Mouse (Mus musculus) forelimb bud, embryonic 11.5 days (tissue): ENCODE data around the gene Acan.
A peak's percentile ranks its signal among the peaks of the same experiment; 100 is the strongest.

Experiments
- DNase-seq: peaks from one replicate; pipeline ENCODE4 v3.0.0-alpha.2; 2012; ENCODE audit warnings: low read depth, low spot score

The Acan gene

DNA sequence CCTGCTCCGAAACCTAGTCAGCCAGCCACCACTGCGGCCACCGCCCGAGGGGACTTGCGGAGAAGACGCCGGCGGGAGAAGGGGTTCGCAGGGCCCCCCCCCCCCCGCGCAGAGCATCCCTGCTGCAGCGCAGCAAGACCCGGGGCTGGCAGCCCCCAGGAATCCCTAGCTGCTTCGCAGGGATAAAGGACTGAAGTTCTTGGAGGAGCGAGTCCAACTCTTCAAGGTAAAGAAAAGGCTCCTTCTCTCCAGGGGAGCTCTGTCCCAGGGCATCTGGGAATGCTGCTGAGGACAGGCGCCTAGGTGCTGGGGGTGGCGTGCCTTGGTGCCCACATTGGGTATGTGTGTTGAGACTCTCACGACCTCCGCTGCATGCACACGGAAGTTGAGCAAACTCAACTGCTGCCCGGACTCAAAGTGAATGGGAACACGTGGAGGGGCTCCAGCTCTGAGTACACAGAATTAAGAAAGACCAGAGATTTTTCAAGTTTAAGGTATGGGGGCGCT is at the start of gene Acan:
Gene Acan (plus strand): TSS at position 101 of the 507 bp plus-strand sequence.
- peak; percentile 13 for DNase-seq

DNA sequence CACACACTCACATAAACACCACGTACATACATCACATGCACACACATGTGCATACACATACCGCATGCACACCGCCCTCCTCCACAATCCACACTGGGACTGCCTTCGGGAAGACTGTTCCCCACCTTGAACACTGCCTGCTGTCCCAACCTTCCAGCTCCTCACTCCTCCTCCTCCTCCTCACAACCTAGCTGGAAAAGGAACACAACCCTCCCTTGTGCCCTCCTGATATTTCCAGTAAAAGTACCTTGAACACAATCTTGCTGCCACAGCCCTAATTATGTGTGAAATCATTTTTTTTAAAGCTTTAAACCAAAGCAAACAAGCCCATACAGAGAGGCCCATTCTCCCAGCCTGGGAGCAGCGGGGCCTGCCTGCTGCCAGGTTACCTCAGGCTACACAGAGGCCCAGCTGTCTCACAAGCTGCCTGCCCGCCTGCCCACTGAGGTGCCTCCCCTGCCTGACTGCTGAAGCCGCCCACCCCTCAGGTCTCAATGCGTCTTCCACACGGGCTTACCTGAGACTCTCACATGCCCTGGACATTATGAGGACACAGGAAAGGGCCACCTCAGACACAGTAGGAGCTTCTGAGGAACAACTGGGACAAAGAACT is 31.9 kb upstream of the Acan start:
- no peak for DNase-seq

DNA sequence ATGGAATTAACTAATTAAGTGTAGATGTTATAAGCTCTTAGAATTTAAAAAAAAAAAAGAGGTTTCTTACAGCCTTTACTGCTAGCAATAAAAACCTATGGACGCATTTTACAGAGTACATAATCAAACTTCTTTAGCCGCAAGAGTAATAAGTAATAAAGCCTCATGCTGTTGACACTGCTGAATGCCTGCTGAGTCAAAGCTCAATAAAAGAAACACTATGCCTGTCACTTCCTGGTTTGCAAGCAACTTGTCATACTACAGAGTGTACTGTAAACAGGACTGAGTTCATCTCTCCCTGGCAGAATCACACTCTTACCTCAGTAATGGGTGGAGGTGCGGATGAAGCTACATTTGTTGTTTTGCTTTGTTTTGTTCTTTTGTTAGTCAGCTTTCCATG is 24.1 kb upstream of the Acan start:
- no peak for DNase-seq

DNA sequence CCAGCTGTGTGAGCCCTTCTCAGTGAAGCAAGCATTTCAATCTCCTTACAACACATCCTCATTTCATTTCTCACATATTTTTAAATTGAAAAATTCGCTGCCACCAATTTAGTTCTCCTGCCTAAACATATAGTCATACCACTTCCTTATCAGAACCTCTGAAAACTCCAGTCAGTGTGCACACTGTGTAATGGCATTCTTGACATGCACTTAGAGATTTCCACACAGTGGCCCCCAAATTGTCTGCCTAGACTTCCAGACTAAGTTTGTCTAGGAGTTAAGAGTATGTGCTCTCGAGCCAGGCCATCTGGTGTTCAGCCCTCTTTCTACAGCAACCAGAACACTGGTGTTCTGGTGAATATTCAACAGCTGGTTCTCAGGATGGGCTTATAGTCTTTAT is 19.5 kb upstream of the Acan start:
- no peak for DNase-seq

DNA sequence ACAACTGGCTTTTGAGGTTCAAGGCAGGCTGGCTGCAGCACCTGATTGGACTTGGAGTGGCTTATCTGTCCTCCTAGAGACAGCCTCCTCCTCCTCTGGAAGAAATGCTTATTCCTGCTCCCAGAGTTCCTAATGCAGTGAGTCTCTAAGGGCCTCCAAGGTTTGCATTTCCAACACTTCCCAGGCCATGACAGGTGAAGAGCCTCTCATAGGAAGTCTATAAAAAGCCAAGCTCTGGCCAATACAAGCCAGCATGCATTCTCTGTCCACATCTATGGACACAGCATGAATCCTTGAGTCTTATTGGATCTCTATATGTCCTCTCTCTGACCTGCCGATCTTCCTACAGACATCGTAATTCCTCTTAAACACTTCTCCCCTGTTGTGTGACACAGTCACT is 18.8 kb upstream of the Acan start:
- no peak for DNase-seq

DNA sequence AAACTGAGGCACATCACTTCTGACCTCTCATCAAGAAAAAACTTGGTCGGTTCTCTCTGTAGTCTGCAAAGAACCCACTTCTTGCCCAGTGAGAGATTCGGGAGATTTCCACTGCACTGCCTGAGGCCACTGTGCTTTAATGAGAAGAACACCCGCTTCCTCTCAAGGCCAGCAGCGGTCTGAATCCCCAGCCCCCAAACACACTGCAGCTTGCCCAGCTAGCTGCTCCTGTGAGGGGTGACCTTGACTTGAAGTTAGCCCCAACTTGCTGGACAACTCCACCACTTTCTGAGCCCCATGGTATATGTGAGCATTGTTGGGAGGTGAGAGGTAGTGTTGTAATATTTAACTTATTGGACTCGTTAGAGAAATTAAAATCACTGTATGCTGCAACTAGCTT is 1.2 kb upstream of the Acan start:
- no peak for DNase-seq

DNA sequence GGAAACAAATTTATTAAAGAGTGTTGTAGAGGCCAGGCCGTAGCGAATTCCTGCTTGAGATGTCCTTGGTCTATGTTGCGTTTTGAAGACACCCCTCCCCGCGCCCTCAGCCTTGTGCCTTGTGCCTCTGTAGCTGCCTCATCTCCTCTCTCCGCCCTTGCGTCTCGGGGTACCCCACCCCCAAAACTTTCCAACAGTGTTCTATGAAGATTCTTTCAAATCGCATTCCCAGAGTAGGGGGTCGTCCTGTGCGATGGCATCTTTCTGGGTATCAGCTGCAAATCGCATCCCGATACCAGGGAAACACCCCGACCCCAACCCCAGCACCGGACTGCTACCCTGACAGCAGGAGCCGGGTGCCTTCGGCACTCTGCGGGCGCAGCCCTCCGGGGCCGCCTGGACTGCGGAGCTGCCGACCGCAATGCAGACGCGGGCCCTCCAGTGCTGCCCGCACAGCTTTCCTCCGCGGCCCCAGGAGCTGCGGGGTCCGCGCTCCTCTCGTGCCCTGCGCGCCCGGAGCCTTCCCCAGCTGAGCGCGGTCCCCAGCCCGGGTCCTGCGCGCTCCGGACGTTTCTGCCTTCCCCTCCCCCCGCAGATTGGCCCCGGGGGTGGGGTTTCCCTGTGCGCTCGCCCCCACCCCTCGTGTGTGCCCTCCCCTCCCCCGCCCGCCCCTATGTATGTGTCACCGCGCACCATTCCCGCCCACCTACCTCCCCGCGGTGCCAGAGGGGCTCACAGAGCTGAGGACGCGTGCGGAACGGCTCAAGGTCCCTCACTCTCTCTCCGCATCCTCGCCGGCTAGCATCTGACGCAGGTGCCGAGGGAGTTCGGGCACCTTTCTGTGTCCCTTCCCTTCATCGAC is 531 bp upstream of the Acan start:
- no peak for DNase-seq

DNA sequence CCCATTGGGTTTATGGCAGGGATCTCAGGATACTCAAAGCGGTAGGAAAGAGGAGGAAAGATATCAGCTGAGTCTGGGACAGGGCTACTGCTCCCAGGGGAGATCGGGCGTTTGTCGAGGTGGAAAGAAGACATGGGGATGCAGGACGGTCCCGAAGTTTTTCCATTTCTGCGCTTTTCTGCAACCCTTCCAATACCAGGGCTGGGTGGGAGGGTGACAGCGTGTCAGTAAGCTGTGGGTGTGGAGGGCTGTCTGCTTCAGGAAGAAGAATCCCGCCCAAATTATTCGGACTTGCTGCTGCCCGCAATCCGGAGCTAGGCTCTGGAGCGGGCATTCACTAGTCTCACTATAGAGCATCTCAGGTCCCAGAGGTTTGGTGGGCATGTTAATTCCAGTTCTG is 828 bp downstream of the Acan start:
- DNase-seq: no peak

DNA sequence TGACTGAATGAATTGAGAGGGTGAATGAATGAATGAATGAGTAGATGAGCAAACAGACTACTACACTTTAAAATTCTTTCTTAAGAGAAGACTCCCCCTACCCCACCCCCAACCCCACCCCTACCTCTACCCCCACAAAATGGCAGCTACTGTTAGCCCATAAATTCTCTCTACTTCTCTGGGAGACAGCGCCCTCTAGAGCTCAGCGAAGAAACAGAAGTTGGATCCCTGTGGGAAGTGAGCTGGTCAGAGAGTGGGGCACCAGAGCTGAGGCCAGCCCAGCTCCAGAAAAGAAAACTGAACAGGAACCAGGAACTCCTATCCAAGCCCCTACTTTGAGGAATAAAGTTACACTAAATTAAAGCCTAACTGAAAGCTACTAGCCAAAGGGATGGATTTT is 5.3 kb downstream of the Acan start:
- no peak for DNase-seq

DNA sequence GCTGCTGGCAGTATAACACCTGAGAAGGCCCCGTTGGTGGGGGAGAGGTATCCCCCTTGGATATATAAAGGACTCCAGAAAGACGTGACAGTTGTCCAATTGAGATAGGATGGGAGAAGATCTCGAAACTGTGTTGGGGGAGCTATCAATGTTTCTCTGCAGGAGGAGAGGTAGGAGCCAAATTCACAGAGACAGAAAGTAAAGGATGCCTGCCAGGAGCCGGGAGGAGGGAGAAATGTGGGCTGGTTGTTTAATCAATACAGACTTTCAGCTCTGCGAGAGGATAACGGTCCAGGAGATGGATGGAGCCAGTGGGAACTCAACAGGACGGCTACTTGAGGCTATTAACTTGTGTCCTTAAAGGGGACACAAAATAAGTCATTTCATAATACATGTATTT is 14.2 kb downstream of the Acan start:
- no peak for DNase-seq

DNA sequence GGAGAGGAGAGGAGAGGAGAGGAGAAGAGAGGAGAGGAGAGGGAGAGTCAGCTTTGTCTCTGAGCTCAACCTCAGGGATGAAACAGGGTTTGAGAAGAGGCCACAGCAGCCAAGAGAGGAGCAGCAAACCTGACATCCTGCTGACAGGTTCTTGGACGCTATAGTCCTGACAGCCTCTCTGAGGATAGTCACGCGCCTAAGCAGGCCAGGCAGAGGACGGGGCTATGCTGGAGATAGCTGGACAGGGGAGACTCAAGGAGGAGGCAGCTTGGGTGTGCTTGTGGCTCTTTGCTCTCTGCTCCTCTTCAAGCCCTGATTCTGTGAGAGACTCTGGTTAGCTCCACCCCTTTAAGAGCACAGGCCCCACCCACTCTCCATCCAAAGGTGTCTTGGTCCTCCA is 14.9 kb downstream of the Acan start:
- no peak for DNase-seq

DNA sequence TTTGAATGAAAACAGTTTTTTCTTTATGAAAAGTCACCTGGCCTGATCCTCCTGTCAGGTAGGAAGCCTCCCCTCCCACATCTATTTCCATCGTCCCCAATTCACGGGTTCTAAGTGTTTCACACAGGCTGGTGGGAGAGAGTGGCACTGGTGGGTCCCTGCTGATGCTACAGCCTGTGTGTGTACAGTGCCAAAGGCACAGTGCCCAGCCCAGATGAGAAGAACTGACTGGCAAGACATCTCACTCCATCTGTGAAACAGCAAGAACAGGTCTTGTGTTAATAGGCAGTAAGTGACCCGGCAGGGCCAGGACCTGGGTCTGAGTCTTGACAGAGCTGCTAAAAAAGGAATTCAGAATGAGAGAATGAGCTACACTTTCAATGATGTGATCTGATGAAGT is 25.9 kb downstream of the Acan start:
- DNase-seq: no peak

DNA sequence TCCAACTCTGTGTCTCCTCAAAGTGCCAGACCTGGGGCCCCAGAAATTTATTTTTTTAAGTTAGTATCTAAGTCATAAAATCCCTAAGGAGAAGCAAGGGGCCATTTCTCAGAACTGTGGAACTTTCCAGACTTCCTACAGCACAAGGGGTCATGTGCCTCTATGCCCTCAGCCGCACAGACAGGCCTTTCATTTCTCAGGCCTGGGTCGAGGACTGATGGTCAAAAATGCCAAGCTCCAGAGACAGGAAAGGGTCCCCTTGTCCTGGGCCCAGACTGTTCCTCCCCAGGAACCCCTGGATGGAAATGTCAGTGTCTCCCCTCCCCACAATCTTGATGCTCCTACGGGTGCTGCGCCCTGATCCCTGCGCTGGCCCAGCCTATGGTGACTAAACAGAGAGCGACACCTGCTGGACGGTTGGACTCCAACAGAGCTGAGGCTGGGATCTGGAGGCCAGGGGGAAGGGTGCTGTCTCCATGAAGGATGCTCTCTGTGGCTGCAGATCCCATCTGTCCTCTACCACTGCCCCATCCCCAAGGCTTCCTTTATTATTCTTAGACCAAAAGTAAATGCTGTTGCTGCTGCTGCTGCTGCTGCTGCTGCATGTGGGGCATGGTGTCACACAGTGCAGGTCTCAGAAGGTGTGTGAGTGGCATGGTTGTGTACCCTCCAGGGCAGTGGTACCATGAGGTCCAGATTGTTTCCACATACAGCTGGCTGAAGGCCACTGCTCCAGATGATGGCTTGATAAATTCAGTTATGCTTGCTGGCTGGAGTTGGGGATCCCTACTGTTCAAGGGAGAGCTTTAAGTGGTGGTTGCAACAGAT is 27.5 kb downstream of the Acan start:
- DNase-seq: peak; percentile 65

DNA sequence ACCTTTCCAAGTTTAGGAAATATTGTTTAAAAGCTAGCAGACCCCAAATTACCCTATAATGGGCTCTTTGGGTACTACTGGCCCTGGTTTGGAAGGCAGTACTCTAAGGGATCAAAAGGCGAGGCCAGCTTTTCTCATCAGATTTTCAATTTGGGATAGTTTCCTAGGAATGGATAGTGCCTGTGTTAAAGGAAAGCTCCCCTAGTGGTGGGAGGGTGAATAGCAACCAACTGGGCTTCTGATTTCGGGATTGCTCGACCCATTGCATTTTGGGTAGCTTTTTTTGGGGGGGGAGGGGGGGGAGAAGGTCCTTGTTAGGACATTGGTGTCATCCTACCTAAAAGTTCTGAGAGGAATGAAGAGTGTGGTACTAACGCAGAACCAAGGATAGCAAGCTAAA is 35.8 kb downstream of the Acan start:
- no peak for DNase-seq

DNA sequence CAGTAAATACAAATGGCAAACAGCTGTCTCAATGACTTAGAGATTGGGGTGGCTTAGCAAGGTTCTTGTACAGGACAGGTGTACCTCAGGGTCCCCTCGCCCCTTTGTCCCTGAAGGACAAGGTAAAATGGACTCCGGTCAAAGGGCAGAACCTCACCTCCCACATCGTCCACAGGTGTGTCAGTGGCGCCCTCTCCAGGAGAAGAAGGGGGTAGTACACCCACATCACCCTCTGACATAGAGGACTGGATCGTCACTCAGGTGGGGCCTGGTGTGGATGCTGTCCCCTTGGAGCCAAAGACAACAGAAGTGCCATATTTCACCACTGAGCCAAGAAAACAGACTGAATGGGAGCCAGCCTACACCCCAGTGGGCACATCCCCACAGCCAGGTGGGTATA is 43.2 kb downstream of the Acan start:
- DNase-seq: no peak

DNA sequence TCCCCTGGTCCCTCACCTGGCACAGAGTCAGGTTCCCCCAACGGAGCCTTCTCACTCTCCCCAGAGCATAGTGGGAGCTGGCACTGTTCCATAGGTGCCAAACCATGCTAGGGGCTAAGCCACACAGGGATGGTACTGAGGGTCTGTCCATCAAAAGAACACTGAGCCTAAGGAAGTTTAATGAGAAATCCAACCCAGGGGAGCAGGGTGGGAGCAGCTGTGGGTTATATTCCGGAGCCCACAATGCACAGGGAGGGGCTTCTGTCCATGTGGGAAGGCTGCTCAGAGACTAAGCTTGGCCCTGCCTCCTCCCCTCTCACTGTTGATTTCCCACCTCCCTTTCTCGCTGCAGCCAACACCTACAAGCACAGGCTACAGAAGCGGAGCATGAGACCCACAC is 60.6 kb downstream of the Acan start:
- no peak for DNase-seq

DNA sequence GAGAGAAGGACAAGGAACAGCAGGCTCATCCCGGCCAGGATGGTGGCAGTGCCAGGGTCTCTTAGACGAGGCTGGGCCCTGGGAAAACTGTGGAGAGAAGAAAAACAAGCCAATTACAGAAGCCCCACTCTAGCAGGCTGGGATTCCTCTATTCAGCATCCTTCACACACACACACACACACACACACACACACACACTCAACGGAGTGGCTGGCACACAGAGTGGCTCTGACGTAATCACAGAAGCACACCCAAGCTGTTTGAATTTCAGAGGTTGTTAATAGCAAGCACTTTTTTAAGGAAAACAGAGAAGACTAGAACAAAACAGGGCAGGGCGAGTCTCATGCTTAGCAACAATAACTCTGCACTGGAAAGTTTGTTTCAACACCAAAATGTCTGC is 70.2 kb downstream of the Acan start:
- no peak for DNase-seq

DNA sequence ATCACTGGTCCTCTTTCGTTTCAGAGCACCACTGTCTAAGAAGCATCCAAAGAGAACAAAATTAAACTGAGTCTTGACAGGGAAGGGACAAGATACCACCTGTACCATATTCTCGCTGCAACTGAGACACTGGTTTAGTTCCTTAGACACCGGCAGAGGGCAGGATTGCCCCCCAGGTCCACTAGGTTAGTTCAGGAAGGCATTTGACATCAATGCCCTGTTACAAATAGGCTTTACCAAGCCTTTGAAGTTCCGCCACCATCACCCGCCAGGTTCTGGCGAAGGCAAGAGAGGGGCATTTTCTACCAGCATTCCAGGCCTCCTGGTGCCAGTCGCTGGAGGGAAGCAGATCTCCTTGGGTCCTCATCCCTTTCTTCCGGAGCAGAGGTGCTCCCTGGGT is 76.6 kb downstream of the Acan start:
- DNase-seq: peak; percentile 38

DNA sequence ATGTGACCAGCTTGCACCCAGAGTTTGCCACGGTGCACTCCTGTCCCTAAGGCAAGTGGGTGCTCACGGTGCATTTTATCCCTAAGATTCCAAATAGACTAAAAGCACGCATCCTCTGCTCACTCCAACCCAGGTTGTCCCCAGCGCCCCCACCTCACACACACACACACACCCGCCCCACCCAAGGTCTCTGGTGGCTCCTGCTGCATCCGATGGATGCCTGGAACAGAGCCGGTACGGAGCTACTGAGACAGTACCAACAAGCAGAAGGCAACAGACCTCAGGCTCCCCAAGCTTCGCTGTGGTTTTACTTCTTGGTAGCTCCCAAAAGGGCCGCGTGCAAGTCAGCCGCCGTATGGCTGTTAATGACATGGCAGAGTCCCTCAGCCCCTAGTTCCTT is 77.1 kb downstream of the Acan start:
- DNase-seq: no peak

DNA sequence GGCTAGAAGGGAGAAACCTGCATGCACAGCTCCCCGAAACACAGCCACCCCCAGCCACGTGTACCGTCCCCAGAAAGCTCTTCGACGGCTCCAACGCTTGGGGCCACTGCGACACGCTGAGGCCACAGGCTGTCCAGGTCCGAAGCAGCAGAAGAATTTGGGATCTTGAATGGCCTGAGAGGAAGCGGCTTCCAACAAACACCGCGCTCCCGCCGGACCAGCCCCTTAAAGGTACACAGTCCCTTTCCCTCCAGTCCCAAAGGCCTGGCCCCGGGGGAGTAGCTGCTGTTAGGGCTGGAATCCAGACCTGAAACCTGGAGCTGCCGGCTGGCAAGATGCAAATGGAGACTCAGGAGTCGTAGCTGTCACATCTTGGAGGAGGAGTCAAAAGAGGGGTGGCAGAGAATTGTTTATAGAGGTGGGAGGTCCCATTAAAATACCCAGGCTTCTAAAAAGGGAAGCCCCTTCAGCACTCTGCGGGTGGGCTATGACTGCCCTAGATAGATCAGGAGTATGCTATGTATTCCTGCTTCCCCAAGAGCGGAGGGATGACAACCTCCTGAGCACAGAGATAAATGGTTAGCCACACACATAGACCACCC is 77.7 kb downstream of the Acan start, which contains the start of gene Hapln3:
Gene Hapln3 (minus strand): TSS at position 176 of the 602 bp plus-strand sequence.
- DNase-seq: no peak

DNA sequence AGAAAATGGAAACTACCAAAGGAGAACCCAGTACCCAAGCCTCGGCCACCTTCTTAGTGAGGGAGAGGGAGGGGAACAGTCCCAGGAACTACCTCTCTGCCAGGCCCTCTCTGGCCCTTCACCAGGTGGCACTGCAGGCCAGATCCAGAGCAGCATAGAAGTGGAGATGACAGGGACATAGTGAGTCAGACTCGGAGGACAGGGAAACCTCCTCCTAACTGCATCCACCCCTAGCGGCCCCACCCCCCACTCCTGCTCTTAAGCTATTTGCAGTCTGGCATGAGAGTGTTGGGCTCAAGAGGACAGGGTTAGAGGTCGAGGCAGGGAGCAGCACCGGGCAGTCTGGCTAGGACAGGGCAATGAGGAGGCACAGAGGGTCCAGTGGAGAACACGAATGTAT is 80.1 kb downstream of the Acan start:
- DNase-seq: no peak

DNA sequence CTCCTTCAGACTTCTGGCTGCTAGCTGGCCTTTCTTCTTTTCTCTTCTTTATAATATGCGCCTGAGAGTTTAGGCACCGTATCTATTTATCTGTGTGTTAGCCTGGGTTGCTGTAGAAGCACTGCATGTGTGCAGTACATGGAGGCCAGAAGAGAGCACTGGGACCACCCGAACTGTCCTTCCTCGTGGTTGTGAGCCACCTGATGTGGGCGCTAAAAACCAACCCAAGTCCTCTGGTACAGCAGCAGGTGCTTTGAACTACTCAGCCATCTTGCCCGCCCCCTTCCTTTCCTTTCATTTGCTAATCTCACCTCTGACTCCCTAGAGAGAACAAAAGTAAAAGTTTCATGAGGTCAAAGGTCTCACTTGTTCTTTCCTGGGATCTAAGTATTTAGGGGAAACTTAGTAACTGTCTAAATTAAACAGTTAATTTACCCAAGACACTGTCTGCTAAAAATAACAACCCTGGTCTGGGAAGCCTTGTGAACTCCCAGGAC is 86.1 kb downstream of the Acan start:
- no peak for DNase-seq
